Mouse (Mus musculus): ENCODE measurements around the gene Cenpo. TPM values are rescaled to one million over a fixed set of nuclear protein-coding genes. Genes with fewer than 3 reads are reported as not detected.

The Cenpo gene
- polyA plus RNA-seq, 1 experiment from 2014 or later = 17.1 TPM

DNA sequence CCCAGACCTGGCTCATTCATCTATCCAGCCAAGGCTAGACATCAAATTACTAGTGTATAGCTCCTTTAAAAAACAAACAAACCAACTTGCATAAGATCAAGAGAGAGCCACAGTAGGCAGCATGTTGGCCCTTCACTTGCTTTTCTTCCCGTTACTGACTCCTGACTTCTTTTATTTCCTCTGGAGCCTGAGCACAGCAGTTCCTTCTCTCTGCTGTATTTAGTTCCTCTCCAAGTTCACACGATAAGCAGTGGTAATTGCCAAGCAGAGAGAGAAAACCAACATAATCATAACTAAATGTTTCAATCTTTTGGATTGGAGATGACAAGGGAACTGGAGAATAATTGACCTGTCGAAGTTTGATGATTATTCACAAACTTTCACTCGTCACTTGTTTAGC lies 1.3 kb downstream of the Cenpo start:
- peak overlapping the region; percentile 79 for H3K4me3 ChIP-seq
- 20% methylated on average over 4 of the region's 4 CpGs for WGBS (ENCODE audit: insufficient replicate concordance)
- peaks cover 51% of the 10 kb centered on the region for H3K36me3 ChIP-seq
- no peak for ATAC-seq
- H3K4me1 ChIP-seq = peaks cover 21% of the 10 kb centered on the region
- no peaks in the 10 kb centered on the region for H3K27me3 ChIP-seq (replicated peaks)
- H3K9me3 ChIP-seq (replicated peaks) = no peaks in the 10 kb centered on the region
- peak overlapping the region; percentile 78 for H3K9ac ChIP-seq
- peak overlapping the region; percentile 76 for H3K4me2 ChIP-seq
- H3K27ac ChIP-seq = peak overlapping the region; percentile 2; the same call in 1 of the 2 replicates

DNA sequence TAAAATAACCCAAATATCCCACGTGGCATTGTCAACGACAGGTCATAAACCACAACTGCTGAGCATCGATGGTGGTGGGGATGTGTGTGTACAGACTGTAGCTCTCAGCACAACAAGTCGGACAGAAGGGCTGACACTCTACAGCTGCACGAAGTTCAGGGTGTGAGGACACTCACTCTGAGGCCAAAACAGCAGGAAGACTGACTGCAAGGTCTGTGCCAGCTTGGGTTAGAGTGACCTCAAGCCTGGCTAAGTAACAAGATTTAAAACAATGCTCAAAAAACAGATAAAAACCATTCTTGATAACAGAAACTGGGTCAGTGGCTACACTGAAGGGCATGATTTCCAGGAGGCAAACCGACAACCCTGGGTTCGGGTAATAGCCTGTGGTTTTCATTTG lies 3.9 kb downstream of the Cenpo start:
- peaks cover 64% of the 10 kb centered on the region for H3K36me3 ChIP-seq
- no peak overlapping the region for H3K4me2 ChIP-seq
- no peaks in the 10 kb centered on the region for H3K27me3 ChIP-seq (replicated peaks)
- WGBS (ENCODE audit: insufficient replicate concordance) = 81% methylated on average over 7 of the region's 7 CpGs
- H3K4me3 ChIP-seq = no peak overlapping the region
- no peak overlapping the region for H3K9ac ChIP-seq
- ATAC-seq = no peak
- no peak overlapping the region for H3K27ac ChIP-seq
- H3K4me1 ChIP-seq = peaks cover 21% of the 10 kb centered on the region
- no peaks in the 10 kb centered on the region for H3K9me3 ChIP-seq (replicated peaks)

DNA sequence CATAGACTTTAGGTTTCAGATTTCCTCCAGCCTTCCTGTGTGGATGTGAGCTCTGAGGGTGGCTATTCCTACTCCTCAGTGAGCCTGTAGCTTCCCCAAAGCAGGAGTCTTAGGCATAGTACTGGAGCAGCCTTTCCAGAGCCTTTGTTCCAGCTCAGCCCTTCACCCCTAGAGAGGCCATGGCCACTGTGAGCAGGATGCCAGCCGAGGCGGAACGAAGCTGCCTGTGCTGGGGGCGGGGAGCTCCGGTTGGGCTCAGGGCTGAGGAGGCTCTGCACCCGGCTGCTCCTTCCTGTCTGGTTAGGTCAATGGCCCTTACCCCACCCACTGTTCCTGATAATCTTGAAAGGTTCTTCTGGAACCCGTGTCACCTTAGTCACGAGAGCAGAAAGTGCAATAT lies 21.2 kb downstream of the Cenpo start:
- no peak for ATAC-seq
- H3K4me2 ChIP-seq = no peak overlapping the region
- H3K9ac ChIP-seq = no peak overlapping the region
- no peaks in the 10 kb centered on the region for H3K4me1 ChIP-seq
- peaks cover 84% of the 10 kb centered on the region for H3K36me3 ChIP-seq
- H3K9me3 ChIP-seq (replicated peaks) = no peaks in the 10 kb centered on the region
- no peak overlapping the region for H3K4me3 ChIP-seq
- H3K27ac ChIP-seq = no peak overlapping the region
- no peaks in the 10 kb centered on the region for H3K27me3 ChIP-seq (replicated peaks)
- 64% methylated on average over 8 of the region's 8 CpGs for WGBS (ENCODE audit: insufficient replicate concordance)

DNA sequence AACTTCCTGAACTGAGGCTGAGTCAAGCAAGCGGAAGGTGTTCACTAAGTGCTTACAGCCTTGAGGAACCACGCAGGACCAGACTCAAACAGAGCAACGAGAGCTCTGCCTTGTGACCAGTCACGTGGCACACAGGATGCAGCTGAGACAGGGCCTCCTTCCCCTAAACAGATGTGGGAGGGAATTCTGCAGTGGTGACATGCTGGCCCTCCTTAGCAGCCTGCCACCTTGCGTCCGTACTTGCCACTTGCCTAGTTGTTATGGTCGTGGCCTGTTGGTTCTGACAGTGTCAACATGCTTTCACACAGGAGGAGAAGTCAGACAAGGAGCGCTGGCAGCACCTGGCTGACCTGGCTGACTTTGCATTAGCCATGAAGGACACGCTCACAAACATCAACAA lies 22.9 kb downstream of the Cenpo start:
- Histone ChIP-seq H3K4me3 (no peak overlapping the region), H3K27me3 (replicated peaks) (no peaks in the 10 kb centered on the region), H3K4me1 (no peaks in the 10 kb centered on the region), H3K27ac (no peak overlapping the region), H3K36me3 (peaks cover 77% of the 10 kb centered on the region), H3K4me2 (no peak overlapping the region), H3K9ac (no peak overlapping the region), H3K9me3 (replicated peaks) (no peaks in the 10 kb centered on the region)
- WGBS (ENCODE audit: insufficient replicate concordance) = 69% methylated on average over 9 of the region's 9 CpGs
- no peak for ATAC-seq

DNA sequence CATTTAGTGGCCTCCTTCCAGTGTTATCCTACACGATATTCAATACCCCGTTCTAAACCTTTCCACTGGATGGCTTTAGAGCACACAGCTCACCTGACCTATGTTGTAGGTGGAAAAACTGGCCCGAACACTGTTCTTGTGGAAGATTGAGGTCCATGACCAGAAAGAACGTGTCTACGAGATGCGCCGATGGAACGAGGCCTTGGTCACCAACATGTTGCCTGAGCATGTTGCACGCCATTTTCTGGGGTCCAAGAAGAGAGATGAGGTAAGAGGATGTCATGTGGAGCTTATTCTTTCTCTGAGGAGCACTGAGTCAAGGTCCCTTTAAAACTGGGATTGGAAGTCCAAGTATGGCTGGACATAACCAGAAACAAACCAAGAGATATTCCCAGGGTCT lies 24.9 kb downstream of the Cenpo start:
- H3K4me3 ChIP-seq = no peak overlapping the region
- no peaks in the 10 kb centered on the region for H3K4me1 ChIP-seq
- H3K27ac ChIP-seq = no peak overlapping the region
- H3K27me3 ChIP-seq (replicated peaks) = no peaks in the 10 kb centered on the region
- no peak for ATAC-seq
- H3K36me3 ChIP-seq = peaks cover 71% of the 10 kb centered on the region
- H3K4me2 ChIP-seq = no peak overlapping the region
- no peaks in the 10 kb centered on the region for H3K9me3 ChIP-seq (replicated peaks)
- WGBS (ENCODE audit: insufficient replicate concordance) = 89% methylated on average over 9 of the region's 9 CpGs
- H3K9ac ChIP-seq = no peak overlapping the region

DNA sequence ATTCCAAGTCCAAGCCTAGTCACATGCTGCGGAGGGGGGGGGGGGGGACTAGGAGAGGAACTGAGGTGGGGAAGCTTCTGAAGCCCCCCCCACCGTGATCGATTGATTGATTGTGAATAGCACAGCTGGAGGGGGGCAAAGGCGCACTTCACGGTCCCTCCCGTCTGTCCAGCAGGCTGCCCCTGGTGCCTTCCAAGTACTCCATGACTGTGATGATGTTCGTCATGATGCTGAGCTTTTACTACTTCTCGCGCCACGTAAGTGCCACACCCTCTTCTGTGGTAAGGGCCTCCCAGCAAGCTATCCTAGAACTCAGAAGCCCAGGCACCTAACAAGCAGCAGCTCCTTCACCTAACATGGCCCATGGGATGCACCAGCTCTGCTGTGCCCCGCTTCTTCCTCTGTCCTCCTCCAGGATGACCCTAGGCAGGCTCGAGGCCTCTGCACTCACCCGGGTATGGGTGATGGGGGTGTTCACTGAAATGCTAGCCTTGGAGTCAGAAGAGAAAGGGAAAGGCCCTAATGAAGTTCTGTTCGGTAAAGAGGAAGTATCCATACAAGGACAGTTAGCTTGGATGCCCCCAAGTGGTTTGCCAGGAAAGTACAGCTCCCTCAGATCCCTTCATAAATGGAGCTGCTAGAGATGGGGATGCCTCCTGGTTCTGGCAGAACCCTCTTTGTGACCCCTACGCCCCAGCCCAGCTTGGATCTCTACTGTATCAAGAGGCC lies 25.5 kb downstream of the Cenpo start:
- no peak overlapping the region for H3K4me2 ChIP-seq
- no peaks in the 10 kb centered on the region for H3K9me3 ChIP-seq (replicated peaks)
- WGBS (ENCODE audit: insufficient replicate concordance) = 71% methylated on average over 15 of the region's 15 CpGs
- no peak overlapping the region for H3K27ac ChIP-seq
- no peak overlapping the region for H3K4me3 ChIP-seq
- H3K4me1 ChIP-seq = no peaks in the 10 kb centered on the region
- H3K27me3 ChIP-seq (replicated peaks) = no peaks in the 10 kb centered on the region
- H3K9ac ChIP-seq = no peak overlapping the region
- no peak for ATAC-seq
- H3K36me3 ChIP-seq = peaks cover 65% of the 10 kb centered on the region

DNA sequence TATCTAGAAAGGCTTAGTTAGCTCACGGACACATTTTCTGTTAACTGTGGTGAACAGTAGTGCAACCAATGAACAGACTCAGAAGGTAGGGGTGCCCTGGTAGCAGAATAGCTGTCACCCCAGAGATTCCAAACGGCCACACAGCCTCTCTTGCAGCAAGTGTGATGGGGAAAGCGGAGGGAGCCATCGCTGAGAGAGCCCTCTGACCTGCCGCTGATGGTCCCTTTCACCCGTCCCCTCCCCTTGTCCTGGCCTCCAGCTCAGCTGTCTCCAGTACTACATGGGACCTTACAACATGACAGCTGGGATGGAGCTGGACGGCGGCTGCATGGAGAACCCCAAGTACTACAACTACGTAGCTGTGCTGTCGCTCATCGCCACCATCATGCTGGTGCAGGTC lies 28.0 kb downstream of the Cenpo start:
- H3K4me1 ChIP-seq = no peaks in the 10 kb centered on the region
- H3K4me3 ChIP-seq = no peak overlapping the region
- no peaks in the 10 kb centered on the region for H3K27me3 ChIP-seq (replicated peaks)
- no peaks in the 10 kb centered on the region for H3K9me3 ChIP-seq (replicated peaks)
- no peak overlapping the region for H3K27ac ChIP-seq
- no peak overlapping the region for H3K9ac ChIP-seq
- 89% methylated on average over 11 of the region's 11 CpGs for WGBS (ENCODE audit: insufficient replicate concordance)
- peaks cover 42% of the 10 kb centered on the region for H3K36me3 ChIP-seq
- no peak for ATAC-seq
- no peak overlapping the region for H3K4me2 ChIP-seq

DNA sequence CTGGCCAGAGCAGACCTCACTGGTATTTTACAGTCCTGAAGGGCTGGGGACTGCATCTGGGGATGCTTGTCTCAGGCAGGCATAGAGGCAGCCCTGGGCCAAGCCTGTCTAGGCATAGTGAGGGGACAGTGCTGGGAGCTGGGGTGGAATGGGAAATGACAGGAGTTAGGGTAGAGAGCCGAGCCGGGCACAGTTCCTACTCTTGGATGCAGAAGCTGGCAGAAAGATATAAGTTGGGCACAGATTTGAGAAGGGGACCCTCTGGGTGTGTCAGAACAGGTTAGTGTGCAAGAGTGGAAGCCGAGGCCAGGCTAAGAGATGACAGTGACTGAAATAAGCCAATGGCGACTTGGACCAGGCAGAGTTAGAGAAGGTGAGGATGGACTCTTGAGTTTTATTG lies 31.9 kb downstream of the Cenpo start:
- no peak overlapping the region for H3K4me3 ChIP-seq
- 65% methylated on average over 4 of the region's 4 CpGs for WGBS (ENCODE audit: insufficient replicate concordance)
- no peaks in the 10 kb centered on the region for H3K4me1 ChIP-seq
- no peak overlapping the region for H3K27ac ChIP-seq
- no peak for ATAC-seq
- no peak overlapping the region for H3K4me2 ChIP-seq
- H3K9ac ChIP-seq = no peak overlapping the region
- no peaks in the 10 kb centered on the region for H3K9me3 ChIP-seq (replicated peaks)
- no peaks in the 10 kb centered on the region for H3K27me3 ChIP-seq (replicated peaks)
- peaks cover 24% of the 10 kb centered on the region; the same call in 1 of the 2 replicates for H3K36me3 ChIP-seq

DNA sequence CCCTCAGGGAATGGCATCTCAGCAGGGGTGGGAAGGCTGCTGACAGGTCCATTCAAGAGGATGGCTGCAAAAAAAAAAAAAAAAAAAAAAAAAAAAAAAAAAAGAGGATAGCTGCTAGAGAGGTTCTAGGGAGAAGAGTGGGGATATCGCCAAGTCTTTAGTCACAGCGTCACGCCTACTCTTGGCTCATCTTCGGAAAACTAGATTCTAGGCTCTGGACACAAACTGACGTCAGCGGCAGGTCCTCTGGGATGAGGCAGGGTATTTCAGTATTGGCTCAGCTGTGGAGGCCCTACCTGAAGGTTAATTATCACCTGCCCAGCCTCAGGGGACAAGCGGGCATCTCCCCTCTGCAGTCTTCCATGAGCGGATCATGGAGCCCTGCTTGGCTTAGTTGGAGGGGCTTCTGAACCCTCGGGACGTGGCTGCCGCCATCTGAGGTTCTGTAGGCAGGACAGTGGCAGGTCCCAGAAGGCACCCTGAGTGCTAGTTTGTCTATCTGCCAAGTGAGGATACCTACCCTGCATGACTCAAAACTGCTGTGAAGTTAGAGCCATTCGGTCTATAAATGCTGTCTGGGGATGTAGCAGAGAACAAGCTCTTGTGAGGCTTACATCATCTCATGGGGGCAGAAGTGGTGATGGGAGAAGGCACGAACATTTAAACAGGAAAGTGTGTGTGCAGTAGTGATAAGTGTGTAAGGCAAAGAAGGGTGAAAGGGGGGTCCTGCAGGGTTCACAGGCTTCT lies 32.5 kb downstream of the Cenpo start:
- no peak overlapping the region for H3K9ac ChIP-seq
- H3K4me2 ChIP-seq = no peak overlapping the region
- no peak overlapping the region for H3K27ac ChIP-seq
- peaks cover 18% of the 10 kb centered on the region; the same call in 1 of the 2 replicates for H3K36me3 ChIP-seq
- WGBS (ENCODE audit: insufficient replicate concordance) = 81% methylated on average over 13 of the region's 13 CpGs
- no peak for ATAC-seq
- no peaks in the 10 kb centered on the region for H3K4me1 ChIP-seq
- no peak overlapping the region for H3K4me3 ChIP-seq
- H3K9me3 ChIP-seq (replicated peaks) = no peaks in the 10 kb centered on the region
- H3K27me3 ChIP-seq (replicated peaks) = no peaks in the 10 kb centered on the region

DNA sequence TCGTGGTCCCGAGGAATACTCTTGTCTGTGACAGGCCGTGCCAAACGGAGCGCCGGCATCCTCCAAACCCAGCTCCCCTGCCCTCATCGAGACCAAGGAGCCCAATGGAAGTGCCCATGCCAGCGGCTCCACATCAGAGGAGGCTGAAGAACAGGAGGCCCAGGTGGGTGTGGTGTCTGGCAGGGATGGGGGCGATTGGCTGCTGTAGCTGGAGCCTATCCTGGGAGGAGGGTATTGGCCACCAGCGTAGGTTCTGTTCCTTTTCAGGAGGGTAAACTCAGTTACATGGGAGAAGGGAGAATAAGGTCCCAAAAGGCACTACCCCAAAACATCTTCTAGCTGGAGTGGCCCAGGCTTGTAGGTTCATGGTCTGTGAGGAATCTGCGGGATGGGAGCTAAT lies 34.8 kb downstream of the Cenpo start:
- Histone ChIP-seq H3K27me3 (replicated peaks) (no peaks in the 10 kb centered on the region), H3K36me3 (no peaks in the 10 kb centered on the region), H3K9me3 (replicated peaks) (no peaks in the 10 kb centered on the region), H3K4me2 (no peak overlapping the region), H3K9ac (no peak overlapping the region), H3K4me1 (no peaks in the 10 kb centered on the region), H3K27ac (no peak overlapping the region), H3K4me3 (no peak overlapping the region)
- ATAC-seq = no peak
- WGBS (ENCODE audit: insufficient replicate concordance) = 85% methylated on average over 11 of the region's 11 CpGs

DNA sequence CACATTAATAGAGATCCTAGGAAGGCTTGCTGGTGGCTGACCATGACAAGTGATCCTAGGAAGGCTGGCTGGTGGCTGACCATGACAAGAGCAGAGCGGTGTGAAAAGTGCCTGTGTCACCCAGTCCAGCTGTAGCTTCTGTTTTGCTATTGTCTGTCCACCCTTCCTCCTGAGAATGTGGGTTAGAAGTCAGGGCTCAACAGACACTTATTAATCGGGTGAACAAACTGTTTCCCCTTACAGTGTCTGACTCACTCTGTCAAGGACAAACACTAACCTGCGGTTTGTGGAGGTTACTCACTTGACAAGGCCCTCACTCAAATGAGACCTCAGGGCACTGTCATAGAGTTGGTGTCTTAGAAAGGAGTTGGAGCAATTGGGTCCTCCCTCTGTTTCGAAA lies 35.4 kb downstream of the Cenpo start:
- H3K27me3 ChIP-seq (replicated peaks) = no peaks in the 10 kb centered on the region
- ATAC-seq = no peak
- no peak overlapping the region for H3K4me3 ChIP-seq
- H3K4me1 ChIP-seq = no peaks in the 10 kb centered on the region
- no peak overlapping the region for H3K4me2 ChIP-seq
- H3K9me3 ChIP-seq (replicated peaks) = no peaks in the 10 kb centered on the region
- no peaks in the 10 kb centered on the region for H3K36me3 ChIP-seq
- H3K27ac ChIP-seq = no peak overlapping the region
- 74% methylated on average over 4 of the region's 4 CpGs for WGBS (ENCODE audit: insufficient replicate concordance)
- H3K9ac ChIP-seq = no peak overlapping the region

DNA sequence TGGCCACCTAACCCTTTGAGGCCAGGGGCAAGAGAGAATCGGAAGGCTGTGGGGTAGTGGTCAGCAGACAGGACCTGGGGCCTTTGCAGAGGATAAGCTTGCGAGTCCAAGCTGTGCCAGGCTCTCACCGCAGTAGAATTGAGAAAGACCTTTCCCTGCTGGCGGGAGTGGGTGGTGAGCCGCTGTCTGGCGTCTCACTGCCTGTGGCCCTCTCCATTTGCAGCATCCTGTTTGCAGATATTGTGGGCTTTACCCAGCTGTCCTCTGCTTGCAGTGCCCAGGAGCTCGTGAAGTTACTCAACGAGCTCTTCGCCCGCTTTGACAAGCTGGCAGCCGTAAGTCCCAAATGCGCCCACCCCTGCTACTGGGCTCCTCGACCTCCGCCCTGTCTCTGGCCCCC lies 39.5 kb downstream of the Cenpo start:
- Histone ChIP-seq H3K36me3 (no peaks in the 10 kb centered on the region), H3K4me3 (no peak overlapping the region), H3K27ac (no peak overlapping the region), H3K4me1 (no peaks in the 10 kb centered on the region), H3K4me2 (no peak overlapping the region), H3K9me3 (replicated peaks) (no peaks in the 10 kb centered on the region), H3K27me3 (replicated peaks) (no peaks in the 10 kb centered on the region), H3K9ac (no peak overlapping the region)
- ATAC-seq = no peak
- WGBS (ENCODE audit: insufficient replicate concordance) = 83% methylated on average over 14 of the region's 14 CpGs

Measured in liver, embryonic 12.5 days (tissue).